Mouse (Mus musculus) gastrocnemius, adult 2 months (tissue): ENCODE results near the gene Pcbp3. TPM values are rescaled to one million over a fixed set of nuclear protein-coding genes. Genes with fewer than 3 reads are reported as not detected.

Source experiments
- DNase-seq: peaks from one replicate; pipeline ENCODE4 v3.0.0; 2022
- H3K27ac ChIP-seq: fragments of 200-600 bp; 2 replicates; pipeline ENCODE4 v1.8.1; 2022; ENCODE audit warnings: mild to moderate bottlenecking
- H3K4me3 ChIP-seq: fragments of 200-600 bp; 2 replicates; pipeline ENCODE4 v1.8.1; 2022; ENCODE audit warnings: mild to moderate bottlenecking, moderate library complexity
- CTCF ChIP-seq: fragments of 200-600 bp; IDR thresholded peaks from 2 replicates; pipeline ENCODE4 v1.8.1; 2022; ENCODE audit warnings: antibody characterized with exemption, mild to moderate bottlenecking, moderate library complexity
- intact Hi-C: fragments of 180-260 bp; cut with DNase I; formaldehyde crosslinking; loops from one replicate; pipeline ENCODE4 v1.15.1; 2025
- total RNA-seq, 2 experiments: library from RNA; stranded (reverse); gene quantifications; 2 replicates each; pipeline ENCODE4 v1.2.3; 2021

Pcbp3 gene
- total RNA-seq, 2 experiments from 2014 or later, result 1.9 to 2.0 TPM

GRCm38 (mm10) chr10:76831915-76832314, 129.8 kb downstream of the Pcbp3 start:
- H3K4me3 ChIP-seq, result no peak overlapping the region
- no peak for DNase-seq
- H3K27ac ChIP-seq, result no peak overlapping the region
- intact Hi-C loops, result loop anchor here (10.0 kb wide), 1 partner anchor 423 kb away; the partner anchor contains the start of gene Pofut2
- no peak for TF ChIP-seq CTCF

- intact Hi-C loops, result loop anchor here (10.0 kb wide), 1 partner anchor 424 kb away; the partner anchor contains the start of gene Pofut2
- Histone ChIP-seq H3K27ac (no peak overlapping the region), H3K4me3 (no peak overlapping the region)
- no peak for TF ChIP-seq CTCF
- no peak for DNase-seq
Observed at GRCm38 (mm10) chr10:76831151-76831550, 130.5 kb downstream of the Pcbp3 start.

- intact Hi-C loops, result no loop called here
- no peak overlapping the region for H3K27ac ChIP-seq
- TF ChIP-seq CTCF, result no peak; the same call in 1 of the 2 replicates
- H3K4me3 ChIP-seq, result no peak overlapping the region
- no peak for DNase-seq
Observed at GRCm38 (mm10) chr10:76828936-76829335, 132.8 kb downstream of the Pcbp3 start.

- Histone ChIP-seq H3K27ac (no peak overlapping the region), H3K4me3 (no peak overlapping the region)
- no peak for TF ChIP-seq CTCF
- no peak for DNase-seq
- intact Hi-C loops, result no loop called here
Observed at GRCm38 (mm10) chr10:76822698-76823097, 139.0 kb downstream of the Pcbp3 start.

- intact Hi-C loops, result no loop called here
- no peak for TF ChIP-seq CTCF
- no peak overlapping the region for H3K4me3 ChIP-seq
- DNase-seq, result no peak
- H3K27ac ChIP-seq, result no peak overlapping the region
Observed at GRCm38 (mm10) chr10:76819321-76819720, 142.4 kb downstream of the Pcbp3 start.

GRCm38 (mm10) chr10:76818337-76818736, 143.3 kb downstream of the Pcbp3 start:
- no peak for TF ChIP-seq CTCF
- no peak for DNase-seq
- intact Hi-C loops, result no loop called here
- no peak overlapping the region for H3K27ac ChIP-seq
- H3K4me3 ChIP-seq, result no peak overlapping the region

GRCm38 (mm10) chr10:76816930-76817329, 144.8 kb downstream of the Pcbp3 start:
- Histone ChIP-seq H3K4me3 (no peak overlapping the region), H3K27ac (no peak overlapping the region)
- no peak for TF ChIP-seq CTCF
- no peak for DNase-seq
- intact Hi-C loops, result no loop called here

- no peak overlapping the region for H3K4me3 ChIP-seq
- intact Hi-C loops, result no loop called here
- no peak for DNase-seq
- H3K27ac ChIP-seq, result no peak overlapping the region
- no peak for TF ChIP-seq CTCF
Observed at GRCm38 (mm10) chr10:76816436-76816835, 145.3 kb downstream of the Pcbp3 start.

- Histone ChIP-seq H3K27ac (no peak overlapping the region), H3K4me3 (no peak overlapping the region)
- TF ChIP-seq CTCF, result no peak
- intact Hi-C loops, result no loop called here
- no peak for DNase-seq
Observed at GRCm38 (mm10) chr10:76815481-76815880, 146.2 kb downstream of the Pcbp3 start.

GRCm38 (mm10) chr10:76814811-76815210, 146.9 kb downstream of the Pcbp3 start:
- intact Hi-C loops, result no loop called here
- TF ChIP-seq CTCF, result no peak

GRCm38 (mm10) chr10:76809916-76810660, 151.6 kb downstream of the Pcbp3 start:
- no peak for DNase-seq
- intact Hi-C loops, result no loop called here
- TF ChIP-seq CTCF, result no peak
- Histone ChIP-seq H3K27ac (no peak overlapping the region), H3K4me3 (no peak overlapping the region)

More at GRCm38 (mm10) chr10:76814811-76815210, 146.9 kb downstream of the Pcbp3 start:
- H3K4me3 ChIP-seq, result no peak overlapping the region
- H3K27ac ChIP-seq, result no peak overlapping the region
- DNase-seq, result no peak

- no peak overlapping the region for H3K27ac ChIP-seq
- no peak overlapping the region for H3K4me3 ChIP-seq
- intact Hi-C loops, result no loop called here
- DNase-seq, result no peak
- TF ChIP-seq CTCF, result no peak
Observed at GRCm38 (mm10) chr10:76809439-76809838, 152.2 kb downstream of the Pcbp3 start.

- DNase-seq, result no peak
- no peak overlapping the region for H3K27ac ChIP-seq
- intact Hi-C loops, result no loop called here
- no peak for TF ChIP-seq CTCF
- H3K4me3 ChIP-seq, result no peak overlapping the region
Observed at GRCm38 (mm10) chr10:76808446-76809400, 153.0 kb downstream of the Pcbp3 start.
